Mouse (Mus musculus) CH12.LX (cell line): ENCODE results near the gene Cntn4. TPM values are rescaled to one million over a fixed set of nuclear protein-coding genes. Genes with fewer than 3 reads are reported as not detected.

ENCODE experiments used
- DNase-seq: peaks from one replicate; pipeline ENCODE4 v3.0.0-alpha.2; 2013; ENCODE audit errors: extremely low read depth
- H3K27ac ChIP-seq: 2 replicates; pipeline ENCODE4 v1.5.1; 2012; ENCODE audit warnings: low read depth, mild to moderate bottlenecking, control low read depth, moderate library complexity; ENCODE audit not compliant: insufficient read depth
- H3K27me3 ChIP-seq: replicated peaks from 2 replicates; pipeline ENCODE3; 2012; ENCODE audit warnings: inconsistent platforms
- H3K36me3 ChIP-seq, 2 experiments: replicated peaks in 1 of 2; 2 replicates each; pipeline versions ENCODE3 to v1.6.1; 2012; ENCODE audit warnings: inconsistent platforms in 1 of 2, low read length in 1 of 2, mild to moderate bottlenecking in 1 of 2, mixed read lengths in 1 of 2, moderate library complexity in 1 of 2; ENCODE audit not compliant: control insufficient read depth in 1 of 2, insufficient read depth in 1 of 2
- H3K4me1 ChIP-seq, 2 experiments: 2 replicates each; pipeline ENCODE4 v1.6.1; 2012; ENCODE audit warnings: inconsistent platforms in 1 of 2, moderate library complexity in 1 of 2; ENCODE audit not compliant: insufficient read depth in 2 of 2, control insufficient read depth in 1 of 2
- H3K4me2 ChIP-seq: 2 replicates; pipeline ENCODE4 v1.6.1; 2012; ENCODE audit warnings: low read depth, mild to moderate bottlenecking, control low read depth; ENCODE audit not compliant: poor library complexity, insufficient read depth, severe bottlenecking
- H3K4me3 ChIP-seq, 3 experiments: fragments of 150-350 bp in 1 of 3; sonication (generic) in 1 of 3; replicated peaks in 1 of 3; 2 replicates each; pipeline versions ENCODE3 to v1.5.1; 2011 to 2012; ENCODE audit warnings: low read depth in 2 of 3, low read length in 2 of 3, mild to moderate bottlenecking in 2 of 3, moderate library complexity in 2 of 3, control low read depth in 1 of 3, improper control_type of control experiment in 1 of 3, inconsistent platforms in 1 of 3, mixed read lengths in 1 of 3; ENCODE audit not compliant: poor library complexity in 1 of 3
- H3K79me2 ChIP-seq: replicated peaks from 2 replicates; pipeline ENCODE4 v1.6.1; 2012; ENCODE audit warnings: mild to moderate bottlenecking, moderate library complexity; ENCODE audit not compliant: control insufficient read depth, poor library complexity, insufficient read depth, severe bottlenecking; ENCODE audit errors: extremely low read depth
- H3K9ac ChIP-seq: 2 replicates; pipeline ENCODE4 v1.6.1; 2012; ENCODE audit warnings: low read depth, mild to moderate bottlenecking, control low read depth, moderate library complexity; ENCODE audit not compliant: insufficient read depth
- H3K9me3 ChIP-seq: replicated peaks from 2 replicates; pipeline ENCODE3; 2012; ENCODE audit warnings: low read length, inconsistent platforms, mixed read lengths
- CHD2 ChIP-seq: IDR thresholded peaks from 2 replicates; pipeline ENCODE4 v1.6.1; 2011; ENCODE audit warnings: low read length, improper control_type of control experiment
- CTCF ChIP-seq, 2 experiments: IDR thresholded peaks in 1 of 2; conservative IDR thresholded peaks in 1 of 2; 2 replicates each; pipeline ENCODE4 v1.5.1; 2011 to 2012; ENCODE audit warnings: low read depth in 2 of 2, low read length in 2 of 2, improper control_type of control experiment in 1 of 2, inconsistent platforms in 1 of 2, mild to moderate bottlenecking in 1 of 2, moderate library complexity in 1 of 2
- E2F4 ChIP-seq: IDR thresholded peaks from 2 replicates; pipeline ENCODE4 v1.6.1; 2011; ENCODE audit warnings: low read depth, low read length, improper control_type of control experiment; ENCODE audit not compliant: insufficient replicate concordance
- EP300 ChIP-seq: IDR thresholded peaks from 2 replicates; pipeline ENCODE4 v1.6.1; 2011; ENCODE audit warnings: low read length, improper control_type of control experiment
- ETS1 ChIP-seq: conservative IDR thresholded peaks from 2 replicates; pipeline ENCODE4 v1.6.1; 2012; ENCODE audit warnings: low read depth, mild to moderate bottlenecking, inconsistent platforms, low read length, improper control_type of control experiment, moderate library complexity
- GABPA ChIP-seq: IDR thresholded peaks from 2 replicates; pipeline ENCODE4 v1.6.1; 2012; ENCODE audit warnings: low read depth, low read length, improper control_type of control experiment, inconsistent platforms; ENCODE audit not compliant: insufficient replicate concordance
- JUN ChIP-seq: IDR thresholded peaks from 2 replicates; pipeline ENCODE4 v1.6.1; 2011; ENCODE audit warnings: low read depth, mild to moderate bottlenecking, low read length, improper control_type of control experiment, moderate library complexity; ENCODE audit not compliant: insufficient read depth
- MEF2A ChIP-seq: IDR thresholded peaks from 2 replicates; pipeline ENCODE4 v1.6.1; 2014; ENCODE audit warnings: low read depth, mild to moderate bottlenecking, inconsistent platforms, low read length, improper control_type of control experiment, borderline replicate concordance
- MXI1 ChIP-seq: IDR thresholded peaks from 2 replicates; pipeline ENCODE4 v1.6.1; 2011; ENCODE audit warnings: mild to moderate bottlenecking, low read depth, low read length, improper control_type of control experiment
- NELFE ChIP-seq: IDR thresholded peaks from 2 replicates; pipeline ENCODE4 v1.6.1; 2011; ENCODE audit warnings: low read depth, low read length, improper control_type of control experiment
- NRF1 ChIP-seq: IDR thresholded peaks from 2 replicates; pipeline ENCODE4 v1.6.1; 2014; ENCODE audit warnings: low read depth, mild to moderate bottlenecking, inconsistent platforms, low read length, improper control_type of control experiment, moderate library complexity
- PAX5 ChIP-seq: IDR thresholded peaks from 2 replicates; pipeline ENCODE4 v1.6.1; 2012; ENCODE audit warnings: low read length, inconsistent platforms, mixed read lengths
- POLR2A ChIP-seq: IDR thresholded peaks from 2 replicates; pipeline ENCODE4 v1.6.1; 2011; ENCODE audit warnings: low read depth, mild to moderate bottlenecking, improper control_type of control experiment, low read length
- RAD21 ChIP-seq: IDR thresholded peaks from 2 replicates; pipeline ENCODE4 v1.6.1; 2011; ENCODE audit warnings: low read depth, mild to moderate bottlenecking, low read length, improper control_type of control experiment, moderate library complexity
- SIN3A ChIP-seq: IDR thresholded peaks from 2 replicates; pipeline ENCODE4 v1.6.1; 2012; ENCODE audit warnings: low read length, improper control_type of control experiment, inconsistent platforms
- TCF12 ChIP-seq: IDR thresholded peaks from 2 replicates; pipeline ENCODE4 v1.6.1; 2014; ENCODE audit warnings: low read depth, mild to moderate bottlenecking, inconsistent platforms, low read length, improper control_type of control experiment
- UBTF ChIP-seq: IDR thresholded peaks from 2 replicates; pipeline ENCODE4 v1.6.1; 2012; ENCODE audit warnings: low read depth, mild to moderate bottlenecking, inconsistent platforms, low read length, improper control_type of control experiment, moderate library complexity
- USF1 ChIP-seq: IDR thresholded peaks from 2 replicates; pipeline ENCODE4 v1.6.1; 2014; ENCODE audit warnings: low read depth, mild to moderate bottlenecking, inconsistent platforms, low read length, improper control_type of control experiment
- USF2 ChIP-seq: conservative IDR thresholded peaks from 2 replicates; pipeline ENCODE4 v1.6.1; 2011; ENCODE audit warnings: low read depth, low read length, improper control_type of control experiment
- ZC3H11A ChIP-seq: IDR thresholded peaks from 2 replicates; pipeline ENCODE4 v1.6.1; 2012; ENCODE audit warnings: low read depth, mild to moderate bottlenecking, inconsistent platforms, low read length, improper control_type of control experiment
- ZKSCAN1 ChIP-seq: IDR thresholded peaks from 2 replicates; pipeline ENCODE4 v1.6.1; 2012; ENCODE audit warnings: low read depth, inconsistent platforms, low read length, improper control_type of control experiment, borderline replicate concordance
- dilution Hi-C: fragments of 300-500 bp; cut with MboI; formaldehyde crosslinking; loops from 2 replicates; pipeline ENCODE4 v1.14.3; 2020; ENCODE audit warnings: low sequenced_read_pairs; ENCODE audit not compliant: extremely low pct_unique_long_range_greater_than_20kb, extremely low pct_ligation_motif_present
- in situ Hi-C: fragments of 300-500 bp; cut with MboI; formaldehyde crosslinking; loops from 3 replicates; pipeline ENCODE4 v1.14.3; 2019; ENCODE audit warnings: low sequenced_read_pairs, low pct_ligation_motif_present, low pct_unique_long_range_greater_than_20kb, mixed read lengths
- polyA plus RNA-seq: library from polyadenylated mRNA; unstranded; fragments of >175 nt; gene quantifications from 2 replicates; pipeline ENCODE4 v1.2.1, GENCODE M21; 2012; ENCODE audit warnings: low read depth; ENCODE audit not compliant: insufficient read length
- total RNA-seq, 2 experiments: library from RNA; depleted of rRNA; stranded (reverse); fragments of 300-350 nt in 1 of 2; fragments of >200 nt in 1 of 2; gene quantifications; 2 replicates each; pipeline ENCODE4 v1.2.3; 2012 to 2014

Gene Cntn4
- total and polyA plus RNA-seq, 3 experiments = 0.14 TPM; not detected in 2

GRCm38 (mm10) chr6:105939303-105939702 is 261.8 kb downstream of the Cntn4 start:
- in situ Hi-C loops = no loop called here
- no peaks in the 10 kb centered on the region for H3K79me2 ChIP-seq
- H3K9me3 ChIP-seq = no peaks in the 10 kb centered on the region
- H3K27ac ChIP-seq = no peak overlapping the region
- H3K4me1 ChIP-seq = no peaks in the 10 kb centered on the region
- DNase-seq = no peak
- H3K4me3 ChIP-seq = no peak overlapping the region
- dilution Hi-C loops = no loop called here
- TF ChIP-seq PAX5 (no peak), JUN (no peak), ETS1 (no peak), TCF12 (no peak), MEF2A (no peak), ZC3H11A (no peak), USF2 (no peak), NELFE (no peak), CTCF (conservative IDR thresholded peaks at IDR 0.05 in 1 of 2, IDR thresholded peaks at IDR 0.05 in 1 of 2; ENCODE audit: low read depth in 2 of 2, low read length in 2 of 2) (no peak), GABPA (no peak), ZKSCAN1 (no peak), MXI1 (no peak), SIN3A (no peak), E2F4 (no peak), UBTF (no peak), RAD21 (no peak)
- TF ChIP-seq, all 38 proteins: peak for 0
- no peaks in the 10 kb centered on the region for H3K27me3 ChIP-seq
- no peak overlapping the region for H3K4me2 ChIP-seq
- no peaks in the 10 kb centered on the region for H3K36me3 ChIP-seq
- no peak overlapping the region for H3K9ac ChIP-seq

- Histone ChIP-seq H3K9me3 (no peaks in the 10 kb centered on the region), H3K9ac (no peak overlapping the region), H3K36me3 (no peaks in the 10 kb centered on the region), H3K27me3 (no peaks in the 10 kb centered on the region), H3K4me3 (no peak overlapping the region), H3K79me2 (no peaks in the 10 kb centered on the region), H3K4me2 (no peak overlapping the region), H3K4me1 (no peaks in the 10 kb centered on the region), H3K27ac (no peak overlapping the region)
- in situ Hi-C loops = no loop called here
- TF ChIP-seq CHD2 (no peak), USF1 (no peak), RAD21 (no peak), EP300 (no peak), NRF1 (no peak), E2F4 (no peak), POLR2A (no peak)
- DNase-seq = no peak
- dilution Hi-C loops = no loop called here
Measured at GRCm38 (mm10) chr6:105940591-105940990, 263.1 kb downstream of the Cntn4 start.
